Mouse (Mus musculus): ENCODE results near the gene Canx.
A peak's percentile ranks its signal among the peaks of the same experiment; 100 is the strongest.

Canx gene

DNA sequence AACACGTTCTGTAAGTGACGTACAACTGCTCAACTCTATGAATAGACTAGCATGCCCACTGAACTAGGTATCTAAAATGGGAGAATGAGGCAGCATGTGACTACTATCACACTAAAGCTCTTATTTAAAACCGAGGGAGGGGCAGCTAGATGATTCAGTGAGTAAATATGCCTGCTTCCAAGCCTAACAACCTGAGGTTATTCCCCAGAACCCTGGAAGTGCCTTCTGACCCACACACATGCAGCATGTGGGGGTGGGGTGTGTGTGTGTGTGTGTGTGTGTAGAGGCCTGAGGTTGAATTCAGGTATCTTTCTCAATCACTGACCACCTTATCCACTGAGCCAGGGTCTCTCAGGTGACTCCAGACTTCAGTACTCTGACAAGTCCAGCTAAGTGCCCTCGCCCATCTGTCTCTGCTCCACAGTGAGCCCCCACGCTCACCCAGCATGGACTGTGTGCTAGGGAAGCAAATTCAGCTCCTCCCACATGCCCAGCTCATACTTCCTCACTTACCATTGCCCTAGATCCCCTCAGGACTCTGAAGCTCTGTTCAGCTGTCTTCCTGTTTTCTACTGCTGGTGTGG is 49.8 kb downstream of the Canx start:
- DNase-seq (ENCODE audit: low spot score in 2 of 2) = no peak

- DNase-seq (ENCODE audit: low spot score in 2 of 2) = no peak
Observed at GRCm38 (mm10) chr11:50275077-50275476, 50.4 kb downstream of the Canx start.

DNA sequence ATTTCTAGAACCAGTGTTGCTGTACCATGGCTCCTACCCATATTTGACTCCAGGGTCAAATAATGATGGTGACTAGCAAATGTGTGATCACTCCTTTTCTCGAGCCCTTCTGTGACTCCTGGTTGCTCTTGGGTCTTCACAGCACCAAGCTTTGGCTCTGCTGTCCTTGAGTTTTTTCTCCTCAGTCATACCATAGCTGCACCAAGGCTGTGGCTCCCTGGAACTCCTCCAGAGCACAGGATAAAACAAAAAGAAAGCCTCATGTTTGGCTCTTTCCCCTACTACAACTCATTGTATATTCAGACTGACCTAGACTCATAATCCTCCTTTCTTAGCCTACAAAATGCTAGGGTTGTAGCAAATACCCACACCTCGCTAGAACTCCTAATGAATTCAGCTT is 52.7 kb downstream of the Canx start:
- no peak for DNase-seq (ENCODE audit: low spot score in 2 of 2)

DNA sequence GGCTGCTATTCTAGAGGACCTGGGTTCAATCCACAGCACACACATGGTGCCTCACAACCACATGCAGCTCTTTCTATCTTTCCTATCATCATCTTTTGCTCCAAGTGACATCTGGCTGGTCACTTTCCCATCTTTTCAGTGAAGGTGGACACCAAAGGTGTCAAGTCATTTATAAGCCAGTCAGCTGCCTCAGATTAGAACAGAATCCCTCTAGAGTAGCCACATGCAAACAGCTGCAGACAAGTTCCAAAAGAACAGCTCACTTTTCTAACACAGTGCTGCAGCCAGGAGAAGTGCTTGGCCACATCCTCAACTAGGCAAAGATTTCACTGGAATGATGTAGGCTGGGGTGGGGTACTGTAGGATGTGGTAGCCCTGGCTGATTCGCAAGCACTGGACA is 55.6 kb downstream of the Canx start:
- no peak for DNase-seq (ENCODE audit: low spot score in 2 of 2)

DNA sequence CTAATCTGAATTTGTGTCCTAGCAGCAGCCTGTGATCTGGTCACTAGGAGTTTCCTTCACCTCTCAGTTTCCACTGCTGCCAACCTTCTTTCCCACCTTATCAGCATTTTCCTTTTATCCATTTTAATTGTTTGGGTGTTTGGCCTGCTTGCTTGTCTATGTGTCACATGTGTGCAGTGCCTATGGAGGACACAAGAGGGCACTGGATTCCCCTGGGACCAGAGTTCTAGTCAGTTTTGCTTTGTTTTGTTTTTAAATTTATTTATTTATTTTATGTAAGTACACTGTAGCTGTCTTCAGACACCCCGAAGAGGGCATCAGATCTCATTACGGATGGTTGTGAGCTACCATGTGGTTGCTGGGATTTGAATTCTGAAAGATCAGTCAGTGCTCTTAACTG is 56.3 kb downstream of the Canx start:
- peak in 1 of 2 experiments; percentile 31 for DNase-seq (ENCODE audit: low spot score in 2 of 2)

DNA sequence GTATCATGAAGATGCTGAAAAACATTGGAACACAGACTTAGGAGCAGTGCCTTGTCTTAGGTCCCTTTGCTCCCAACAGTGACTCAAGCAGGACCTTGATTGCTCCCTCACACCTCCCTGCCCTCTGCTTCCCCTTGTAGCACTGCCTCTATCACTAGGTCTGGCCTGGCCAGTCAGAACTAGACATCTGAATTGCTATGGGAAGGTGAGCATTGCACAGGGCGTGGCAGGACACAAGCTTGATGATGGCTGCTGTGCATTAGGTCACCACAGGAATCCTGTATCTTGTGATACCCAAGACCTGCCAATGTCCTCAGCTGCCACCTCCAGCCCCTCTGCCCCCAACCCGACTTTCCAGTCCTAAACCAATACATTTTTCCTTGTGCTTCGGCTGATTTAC is 58.5 kb downstream of the Canx start:
- DNase-seq (ENCODE audit: low spot score in 2 of 2) = no peak

DNA sequence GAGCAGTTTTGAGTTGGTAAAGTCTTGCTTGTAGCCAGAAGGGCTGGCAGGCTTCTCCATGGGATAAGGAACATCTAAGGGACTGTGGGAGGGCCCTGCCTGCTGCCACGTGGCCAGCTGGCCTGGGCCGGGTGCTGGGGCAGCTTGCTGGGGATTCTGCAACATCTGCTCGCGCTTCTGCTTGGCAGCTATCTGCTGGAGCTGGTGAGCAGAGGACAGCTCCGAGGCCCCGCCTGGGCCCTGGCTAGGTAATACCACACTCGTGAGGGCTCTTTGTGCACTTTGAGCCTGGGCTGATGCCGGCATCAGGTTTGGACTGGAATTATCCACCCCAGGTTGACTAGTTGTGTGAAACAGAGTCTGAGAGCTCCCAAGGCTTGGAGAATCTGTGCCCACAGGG is 59.5 kb downstream of the Canx start:
- no peak for DNase-seq (ENCODE audit: low spot score in 2 of 2)

- DNase-seq (ENCODE audit: low spot score in 2 of 2) = no peak
Observed at GRCm38 (mm10) chr11:50263198-50263597, 62.3 kb downstream of the Canx start.

- DNase-seq (ENCODE audit: low spot score in 2 of 2) = no peak
Observed at GRCm38 (mm10) chr11:50262020-50262419, 63.5 kb downstream of the Canx start.

- DNase-seq (ENCODE audit: low spot score in 2 of 2) = no peak
Observed at GRCm38 (mm10) chr11:50258310-50258709, 67.2 kb downstream of the Canx start.

GRCm38 (mm10) chr11:50256615-50257014 is 68.9 kb downstream of the Canx start:
- no peak for DNase-seq (ENCODE audit: low spot score in 2 of 2)

- no peak for DNase-seq (ENCODE audit: low spot score in 2 of 2)
Observed at GRCm38 (mm10) chr11:50254010-50254580, 71.4 kb downstream of the Canx start.

- no peak for DNase-seq (ENCODE audit: low spot score in 2 of 2)
Observed at GRCm38 (mm10) chr11:50253393-50253792, 72.1 kb downstream of the Canx start.

DNA sequence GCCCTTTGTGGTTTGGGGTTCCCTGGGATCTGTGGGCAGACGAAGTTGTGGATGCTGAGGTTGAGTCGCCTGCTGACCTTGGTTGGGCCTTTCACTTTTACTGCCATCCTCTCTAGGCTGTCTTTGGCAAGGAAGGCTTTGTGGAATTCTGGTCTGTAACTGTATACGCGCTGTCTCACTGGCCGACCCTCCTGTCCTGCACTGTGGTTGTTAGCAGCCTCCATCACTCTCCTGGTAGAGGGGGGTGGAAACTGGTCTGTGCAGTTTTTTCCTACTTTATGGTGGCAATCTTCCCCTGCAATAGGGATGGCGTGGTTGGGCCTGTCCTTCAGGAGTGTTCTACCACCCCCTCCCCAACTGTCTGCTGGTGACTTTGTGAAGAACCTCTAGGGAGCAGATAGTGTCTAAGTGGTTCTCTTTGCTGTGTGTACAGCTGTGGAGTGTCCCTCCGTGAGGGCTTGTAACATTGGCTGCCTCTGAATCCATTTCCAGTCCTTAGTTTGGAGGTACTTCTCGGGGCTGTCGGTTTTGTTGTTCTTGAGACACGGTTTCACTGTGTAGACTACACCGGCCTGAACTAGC is 72.7 kb downstream of the Canx start:
- no peak for DNase-seq (ENCODE audit: low spot score in 2 of 2)

DNA sequence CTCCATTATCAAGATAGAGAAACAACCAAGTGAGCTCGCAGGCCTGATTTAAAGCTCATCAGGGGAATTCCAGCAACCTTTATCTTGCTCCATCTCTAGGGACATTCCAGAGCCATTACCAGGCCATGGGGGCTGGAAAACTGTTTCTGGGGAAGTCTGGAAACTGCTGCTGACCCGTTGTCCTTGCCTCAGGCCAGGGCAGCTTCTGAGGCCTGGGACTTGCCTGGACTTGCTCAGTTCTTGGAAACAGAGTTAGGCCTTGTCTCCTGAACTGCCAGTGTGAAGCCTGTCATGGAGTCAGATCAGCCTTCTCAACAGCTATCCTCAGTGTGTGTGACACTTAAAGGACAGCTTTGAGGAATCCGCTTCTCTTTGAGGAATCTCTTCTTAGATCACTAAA is 73.3 kb downstream of the Canx start:
- no peak for DNase-seq (ENCODE audit: low spot score in 2 of 2)

DNA sequence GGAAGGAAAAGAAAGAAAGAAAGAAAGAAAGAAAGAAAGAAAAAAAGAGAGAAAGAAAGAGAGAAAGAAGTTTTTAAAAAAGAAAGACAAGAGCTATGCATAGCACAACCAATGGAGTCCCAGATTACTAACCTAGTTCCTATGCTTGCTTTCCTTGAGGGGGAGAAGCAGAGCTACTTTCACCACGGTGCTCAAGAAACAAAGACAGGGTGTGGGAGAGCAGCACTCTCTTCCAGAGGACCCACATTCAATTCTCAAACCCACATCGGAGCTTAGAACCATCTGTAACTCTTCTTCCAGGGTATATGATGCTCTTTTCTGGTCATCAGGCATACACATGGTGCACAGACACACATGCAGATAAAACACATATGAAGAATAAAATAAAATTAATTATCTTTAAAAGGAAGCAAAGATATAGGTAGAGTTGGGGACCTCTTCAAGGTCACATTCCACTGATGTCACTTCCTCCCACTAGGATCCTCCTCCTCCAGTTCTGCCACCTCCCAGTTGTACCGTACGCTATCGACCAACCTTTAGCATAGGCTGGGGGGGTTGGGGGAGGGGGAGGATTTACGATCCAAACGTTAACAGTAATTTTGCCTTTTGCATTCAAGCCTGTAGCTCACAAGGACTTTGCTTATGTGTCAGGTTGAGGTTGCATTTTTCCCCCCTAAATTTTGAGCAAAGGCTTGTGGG is 76.9 kb downstream of the Canx start:
- DNase-seq (ENCODE audit: low spot score in 2 of 2) = no peak

GRCm38 (mm10) chr11:50245269-50245668 is 80.2 kb downstream of the Canx start:
- no peak for DNase-seq (ENCODE audit: low spot score in 2 of 2)

All from spleen, postnatal 4 days (tissue).